Mouse (Mus musculus) kidney, adult 11 months (tissue): ENCODE measurements around the gene Srm.

Experiments used
- DNase-seq: peaks from one replicate; pipeline ENCODE4 v3.0.0; 2022

Srm gene

GRCm38 (mm10) chr4:148639455-148639854, 48.2 kb downstream of the Srm start:
- no peak for DNase-seq

GRCm38 (mm10) chr4:148641121-148641520, 49.8 kb downstream of the Srm start:
- DNase-seq, result peak; percentile 87

GRCm38 (mm10) chr4:148643291-148644156, 52.2 kb downstream of the Srm start, which contains the start of gene Gm572:
Gene Gm572 (plus strand): TSS chr4:148643317.
- peak; percentile 23 for DNase-seq

- DNase-seq, result peak; percentile 84
Measured at GRCm38 (mm10) chr4:148644157-148644511, 52.8 kb downstream of the Srm start.
